Mouse (Mus musculus): ENCODE data around the gene Pik3r3. TPM values are rescaled to one million over a fixed set of nuclear protein-coding genes. Genes with fewer than 3 reads are reported as not detected.
A peak's percentile ranks its signal among the peaks of the same experiment; 100 is the strongest.

Gene Pik3r3
- 3.0 and 4.6 TPM in 2 replicates for polyA plus RNA-seq (2012; ENCODE audit: insufficient read depth, insufficient read length, missing spikeins)

- Histone ChIP-seq H3K4me3 (ENCODE audit: insufficient read depth, low read depth, low read length) (peak within 1 kb of the TSS; percentile 89), H3K4me1 (ENCODE audit: control insufficient read depth, insufficient read depth, insufficient read length, low read length) (no peaks in the 10 kb centered on the region), H3K27ac (replicated peaks; ENCODE audit: low read depth, low read length) (peak within 1 kb of the TSS; percentile 98)
Measured at GRCm38 (mm10) chr4:116221140-116221851, at the start of gene Pik3r3. Gene Pik3r3, plus strand, starts transcription at chr4:116221618.

GRCm38 (mm10) chr4:116173072-116173471, 48.3 kb upstream of the Pik3r3 start, which contains the start of the genes 1700042G07Rik and Gm49337:
Gene 1700042G07Rik, plus strand, starts transcription at chr4:116173372.
Gene Gm49337, plus strand, starts transcription at chr4:116173384.
- Histone ChIP-seq H3K4me3 (ENCODE audit: insufficient read depth, low read depth, low read length) (no peak within 1 kb of the TSS), H3K4me1 (ENCODE audit: control insufficient read depth, insufficient read depth, insufficient read length, low read length) (peaks cover 21% of the 10 kb centered on the region), H3K27ac (replicated peaks; ENCODE audit: low read depth, low read length) (peak within 1 kb of the TSS; percentile 27; the same call in 1 of the 2 replicates)

GRCm38 (mm10) chr4:116173752-116174151, 47.7 kb upstream of the Pik3r3 start:
- no peak overlapping the region for H3K4me3 ChIP-seq (ENCODE audit: insufficient read depth, low read depth, low read length)
- H3K27ac ChIP-seq (replicated peaks; ENCODE audit: low read depth, low read length) = no peak overlapping the region
- peaks cover 22% of the 10 kb centered on the region for H3K4me1 ChIP-seq (ENCODE audit: control insufficient read depth, insufficient read depth, insufficient read length, low read length)

- H3K4me3 ChIP-seq (ENCODE audit: insufficient read depth, low read depth, low read length) = no peak overlapping the region
- peak overlapping the region; percentile 27 for H3K27ac ChIP-seq (replicated peaks; ENCODE audit: low read depth, low read length)
- H3K4me1 ChIP-seq (ENCODE audit: control insufficient read depth, insufficient read depth, insufficient read length, low read length) = peaks cover 22% of the 10 kb centered on the region
Measured at GRCm38 (mm10) chr4:116174466-116175116, 46.8 kb upstream of the Pik3r3 start.

GRCm38 (mm10) chr4:116175136-116175535, 46.3 kb upstream of the Pik3r3 start:
- Histone ChIP-seq H3K4me1 (ENCODE audit: control insufficient read depth, insufficient read depth, insufficient read length, low read length) (peaks cover 22% of the 10 kb centered on the region), H3K27ac (replicated peaks; ENCODE audit: low read depth, low read length) (0 out of 2 replicates have a peak overlapping the region, but pooled peaks have one; percentile 2), H3K4me3 (ENCODE audit: insufficient read depth, low read depth, low read length) (no peak overlapping the region)

GRCm38 (mm10) chr4:116175711-116176542, 45.5 kb upstream of the Pik3r3 start:
- Histone ChIP-seq H3K4me1 (ENCODE audit: control insufficient read depth, insufficient read depth, insufficient read length, low read length) (peaks cover 22% of the 10 kb centered on the region), H3K27ac (replicated peaks; ENCODE audit: low read depth, low read length) (peak overlapping the region; percentile 94), H3K4me3 (ENCODE audit: insufficient read depth, low read depth, low read length) (peak overlapping the region; percentile 33)

GRCm38 (mm10) chr4:116176543-116176988, 44.9 kb upstream of the Pik3r3 start:
- peak overlapping the region; percentile 33 for H3K4me3 ChIP-seq (ENCODE audit: insufficient read depth, low read depth, low read length)
- peaks cover 22% of the 10 kb centered on the region for H3K4me1 ChIP-seq (ENCODE audit: control insufficient read depth, insufficient read depth, insufficient read length, low read length)
- peak overlapping the region; percentile 94 for H3K27ac ChIP-seq (replicated peaks; ENCODE audit: low read depth, low read length)

GRCm38 (mm10) chr4:116177140-116177539, 44.3 kb upstream of the Pik3r3 start:
- peaks cover 24% of the 10 kb centered on the region for H3K4me1 ChIP-seq (ENCODE audit: control insufficient read depth, insufficient read depth, insufficient read length, low read length)
- peak overlapping the region; percentile 33 for H3K4me3 ChIP-seq (ENCODE audit: insufficient read depth, low read depth, low read length)
- peak overlapping the region; percentile 97 for H3K27ac ChIP-seq (replicated peaks; ENCODE audit: low read depth, low read length)

GRCm38 (mm10) chr4:116182079-116182478, 39.3 kb upstream of the Pik3r3 start:
- Histone ChIP-seq H3K4me3 (ENCODE audit: insufficient read depth, low read depth, low read length) (no peak overlapping the region), H3K27ac (replicated peaks; ENCODE audit: low read depth, low read length) (peak overlapping the region; percentile 99), H3K4me1 (ENCODE audit: control insufficient read depth, insufficient read depth, insufficient read length, low read length) (peaks cover 16% of the 10 kb centered on the region; the same call in 1 of the 2 replicates)

GRCm38 (mm10) chr4:116182745-116183144, 38.7 kb upstream of the Pik3r3 start:
- Histone ChIP-seq H3K4me3 (ENCODE audit: insufficient read depth, low read depth, low read length) (peak overlapping the region; percentile 43), H3K4me1 (ENCODE audit: control insufficient read depth, insufficient read depth, insufficient read length, low read length) (peaks cover 16% of the 10 kb centered on the region; the same call in 1 of the 2 replicates), H3K27ac (replicated peaks; ENCODE audit: low read depth, low read length) (peak overlapping the region; percentile 99)

- Histone ChIP-seq H3K4me3 (ENCODE audit: insufficient read depth, low read depth, low read length) (no peak overlapping the region), H3K27ac (replicated peaks; ENCODE audit: low read depth, low read length) (no peak overlapping the region), H3K4me1 (ENCODE audit: control insufficient read depth, insufficient read depth, insufficient read length, low read length) (peaks cover 12% of the 10 kb centered on the region; the same call in 1 of the 2 replicates)
Measured at GRCm38 (mm10) chr4:116185083-116185482, 36.3 kb upstream of the Pik3r3 start.

GRCm38 (mm10) chr4:116192286-116192835, 29.1 kb upstream of the Pik3r3 start:
- no peak overlapping the region for H3K4me3 ChIP-seq (ENCODE audit: insufficient read depth, low read depth, low read length)
- H3K4me1 ChIP-seq (ENCODE audit: control insufficient read depth, insufficient read depth, insufficient read length, low read length) = peaks cover 7% of the 10 kb centered on the region; the same call in 1 of the 2 replicates
- peak overlapping the region; percentile 35 for H3K27ac ChIP-seq (replicated peaks; ENCODE audit: low read depth, low read length)

GRCm38 (mm10) chr4:116193583-116194383, 27.6 kb upstream of the Pik3r3 start:
- Histone ChIP-seq H3K4me3 (ENCODE audit: insufficient read depth, low read depth, low read length) (no peak overlapping the region), H3K4me1 (ENCODE audit: control insufficient read depth, insufficient read depth, insufficient read length, low read length) (peaks cover 7% of the 10 kb centered on the region; the same call in 1 of the 2 replicates), H3K27ac (replicated peaks; ENCODE audit: low read depth, low read length) (no peak overlapping the region)

- Histone ChIP-seq H3K4me1 (ENCODE audit: control insufficient read depth, insufficient read depth, insufficient read length, low read length) (no peaks in the 10 kb centered on the region), H3K4me3 (ENCODE audit: insufficient read depth, low read depth, low read length) (no peak overlapping the region), H3K27ac (replicated peaks; ENCODE audit: low read depth, low read length) (no peak overlapping the region)
Measured at GRCm38 (mm10) chr4:116198422-116198821, 23.0 kb upstream of the Pik3r3 start.

Measured in brown adipose tissue, adult 24 weeks (tissue).